Mouse (Mus musculus) stomach, embryonic 15.5 days (tissue): Measurements from ENCODE around the gene Cdhr2. TPM values are rescaled to one million over a fixed set of nuclear protein-coding genes. Genes with fewer than 3 reads are reported as not detected.

Experiments
- ATAC-seq: fragments of 200-750 bp; cut with Nextera tagmentation; 2 replicates; pipeline ENCODE4 v1.8.0; 2017; ENCODE audit warnings: low read depth, moderate number of reproducible peaks, moderate TSS enrichment; ENCODE audit not compliant: insufficient read depth, low FRiP score
- H3K27ac ChIP-seq: fragments of 300-500 bp; sonication (generic); 2 replicates; pipeline ENCODE4 v1.5.1; 2015; ENCODE audit warnings: mild to moderate bottlenecking, inconsistent platforms
- H3K27me3 ChIP-seq: fragments of 300-500 bp; sonication (generic); replicated peaks from 2 replicates; pipeline ENCODE4 v1.6.1; 2015; ENCODE audit warnings: inconsistent platforms
- H3K36me3 ChIP-seq: fragments of 300-500 bp; sonication (generic); 2 replicates; pipeline ENCODE4 v1.6.1; 2015; ENCODE audit warnings: inconsistent platforms
- H3K4me1 ChIP-seq: fragments of 300-500 bp; sonication (generic); 2 replicates; pipeline ENCODE4 v1.6.1; 2015; ENCODE audit warnings: inconsistent platforms
- H3K4me2 ChIP-seq: fragments of 300-500 bp; sonication (generic); 2 replicates; pipeline ENCODE4 v1.6.1; 2015; ENCODE audit warnings: mild to moderate bottlenecking, inconsistent platforms
- H3K4me3 ChIP-seq: fragments of 300-500 bp; sonication (generic); replicated peaks from 2 replicates; pipeline ENCODE4 v1.5.1; 2015; ENCODE audit warnings: inconsistent platforms
- H3K9ac ChIP-seq: fragments of 300-500 bp; sonication (generic); 2 replicates; pipeline ENCODE4 v1.6.1; 2015; ENCODE audit warnings: inconsistent platforms
- H3K9me3 ChIP-seq: fragments of 300-500 bp; sonication (generic); 2 replicates; pipeline ENCODE4 v1.6.1; 2016; ENCODE audit warnings: inconsistent platforms
- WGBS: fragments of 180-500 bp; shearing (Covaris S2); methylation state at CpG from one replicate; pipeline ENCODE4 v1.1.7; 2015; 5-methylcytosine and 5-hydroxymethylcytosine counted together
- polyA plus RNA-seq: library from polyadenylated mRNA; unstranded; fragments of >200 nt; fragmentation: Nextera tagmentation; extraction: Ambion mirVana; gene quantifications from 2 replicates; pipeline ENCODE4 v1.2.1, GENCODE M21; 2015

The Cdhr2 gene
- polyA plus RNA-seq, 1 experiment from 2014 or later: 7.9 TPM

- Histone ChIP-seq H3K9me3 (no peaks in the 10 kb centered on the region), H3K36me3 (no peaks in the 10 kb centered on the region), H3K4me3 (peak overlapping the region; percentile 38), H3K27ac (no peak overlapping the region), H3K27me3 (peaks cover 45% of the 10 kb centered on the region), H3K4me1 (peaks cover 12% of the 10 kb centered on the region), H3K9ac (no peak overlapping the region), H3K4me2 (peak overlapping the region; percentile 70)
- no peak for ATAC-seq
- 5% methylated on average over 34 of the region's 34 CpGs for WGBS
Observed at GRCm38 (mm10) chr13:54738213-54738601, 36.9 kb downstream of the Cdhr2 start.

- Histone ChIP-seq H3K27me3 (peaks cover 33% of the 10 kb centered on the region), H3K4me3 (no peak overlapping the region), H3K27ac (no peak overlapping the region), H3K36me3 (no peaks in the 10 kb centered on the region), H3K4me1 (peaks cover 7% of the 10 kb centered on the region), H3K9me3 (no peaks in the 10 kb centered on the region), H3K4me2 (no peak overlapping the region), H3K9ac (no peak overlapping the region)
- WGBS: 42% methylated on average over 6 of the region's 6 CpGs
- ATAC-seq: no peak
Observed at GRCm38 (mm10) chr13:54746110-54746509, 44.8 kb downstream of the Cdhr2 start.

GRCm38 (mm10) chr13:54746896-54747295 lies 45.6 kb downstream of the Cdhr2 start:
- peaks cover 33% of the 10 kb centered on the region for H3K27me3 ChIP-seq

GRCm38 (mm10) chr13:54748190-54748589 lies 46.9 kb downstream of the Cdhr2 start:
- peaks cover 7% of the 10 kb centered on the region for H3K4me1 ChIP-seq
- H3K9ac ChIP-seq: no peak overlapping the region
- WGBS: 75% methylated on average over 8 of the region's 8 CpGs
- H3K4me3 ChIP-seq: no peak overlapping the region
- peaks cover 33% of the 10 kb centered on the region for H3K27me3 ChIP-seq
- no peak overlapping the region for H3K4me2 ChIP-seq
- H3K27ac ChIP-seq: no peak overlapping the region
- H3K36me3 ChIP-seq: no peaks in the 10 kb centered on the region
- no peak for ATAC-seq
- H3K9me3 ChIP-seq: no peaks in the 10 kb centered on the region

More at GRCm38 (mm10) chr13:54746896-54747295, 45.6 kb downstream of the Cdhr2 start:
- WGBS: 41% methylated on average over 10 of the region's 10 CpGs
- no peak for ATAC-seq
- no peaks in the 10 kb centered on the region for H3K36me3 ChIP-seq
- peaks cover 7% of the 10 kb centered on the region for H3K4me1 ChIP-seq
- H3K4me2 ChIP-seq: no peak overlapping the region
- H3K9me3 ChIP-seq: no peaks in the 10 kb centered on the region
- H3K4me3 ChIP-seq: no peak overlapping the region
- no peak overlapping the region for H3K27ac ChIP-seq
- no peak overlapping the region for H3K9ac ChIP-seq

GRCm38 (mm10) chr13:54748721-54749060 lies 47.4 kb downstream of the Cdhr2 start:
- peaks cover 7% of the 10 kb centered on the region for H3K4me1 ChIP-seq
- H3K4me2 ChIP-seq: peak overlapping the region; percentile 94
- H3K9me3 ChIP-seq: no peaks in the 10 kb centered on the region
- H3K36me3 ChIP-seq: no peaks in the 10 kb centered on the region
- peaks cover 33% of the 10 kb centered on the region for H3K27me3 ChIP-seq
- H3K4me3 ChIP-seq: peak overlapping the region; percentile 53
- ATAC-seq: no peak
- WGBS: 49% methylated on average over 10 of the region's 10 CpGs
- no peak overlapping the region for H3K27ac ChIP-seq
- no peak overlapping the region for H3K9ac ChIP-seq

GRCm38 (mm10) chr13:54749061-54749863 lies 48.0 kb downstream of the Cdhr2 start:
- Histone ChIP-seq H3K4me1 (peaks cover 7% of the 10 kb centered on the region), H3K9ac (no peak overlapping the region), H3K27ac (no peak overlapping the region), H3K27me3 (peaks cover 33% of the 10 kb centered on the region), H3K9me3 (no peaks in the 10 kb centered on the region), H3K4me3 (peak overlapping the region; percentile 53), H3K36me3 (no peaks in the 10 kb centered on the region), H3K4me2 (peak overlapping the region; percentile 94)
- 3% methylated on average over 58 of the region's 100 CpGs for WGBS
- ATAC-seq: peak; percentile 70

- no peaks in the 10 kb centered on the region for H3K36me3 ChIP-seq
- H3K4me2 ChIP-seq: peak within 1 kb of the TSS; percentile 94
- peaks cover 33% of the 10 kb centered on the region for H3K27me3 ChIP-seq
- no peak within 1 kb of the TSS for H3K27ac ChIP-seq
- H3K4me1 ChIP-seq: peaks cover 7% of the 10 kb centered on the region
- no peak; the same call in 1 of the 2 replicates for ATAC-seq
- no peaks in the 10 kb centered on the region for H3K9me3 ChIP-seq
- H3K9ac ChIP-seq: no peak within 1 kb of the TSS
- WGBS: 5% methylated on average over 28 of the region's 29 CpGs
- H3K4me3 ChIP-seq: peak within 1 kb of the TSS; percentile 53
Observed at GRCm38 (mm10) chr13:54749864-54750411, 48.7 kb downstream of the Cdhr2 start, which contains the start of gene Gprin1. TSS of gene Gprin1 (minus strand) at chr13:54749874.

- no peak for ATAC-seq
- H3K4me1 ChIP-seq: peaks cover 7% of the 10 kb centered on the region
- no peaks in the 10 kb centered on the region for H3K9me3 ChIP-seq
- 0 out of 2 replicates have a peak overlapping the region, but pooled peaks have one; percentile 53 for H3K4me3 ChIP-seq
- H3K36me3 ChIP-seq: no peaks in the 10 kb centered on the region
- 2% methylated on average over 8 of the region's 8 CpGs for WGBS
- no peak overlapping the region for H3K27ac ChIP-seq
- H3K9ac ChIP-seq: no peak overlapping the region
- H3K4me2 ChIP-seq: no peak overlapping the region
- peaks cover 33% of the 10 kb centered on the region for H3K27me3 ChIP-seq
Observed at GRCm38 (mm10) chr13:54750699-54751098, 49.4 kb downstream of the Cdhr2 start.

GRCm38 (mm10) chr13:54752656-54753055 lies 51.4 kb downstream of the Cdhr2 start:
- peaks cover 30% of the 10 kb centered on the region for H3K27me3 ChIP-seq

GRCm38 (mm10) chr13:54753733-54754132 lies 52.5 kb downstream of the Cdhr2 start:
- no peaks in the 10 kb centered on the region for H3K9me3 ChIP-seq
- peaks cover 15% of the 10 kb centered on the region for H3K4me1 ChIP-seq
- H3K27me3 ChIP-seq: peaks cover 23% of the 10 kb centered on the region
- H3K4me2 ChIP-seq: no peak overlapping the region
- no peaks in the 10 kb centered on the region for H3K36me3 ChIP-seq
- WGBS: 66% methylated on average over 6 of the region's 6 CpGs
- no peak overlapping the region for H3K27ac ChIP-seq
- no peak for ATAC-seq
- no peak overlapping the region for H3K9ac ChIP-seq
- H3K4me3 ChIP-seq: no peak overlapping the region

More at GRCm38 (mm10) chr13:54752656-54753055, 51.4 kb downstream of the Cdhr2 start:
- H3K4me3 ChIP-seq: no peak overlapping the region
- H3K4me1 ChIP-seq: peaks cover 9% of the 10 kb centered on the region
- no peak for ATAC-seq
- H3K9ac ChIP-seq: no peak overlapping the region
- H3K27ac ChIP-seq: no peak overlapping the region
- H3K4me2 ChIP-seq: no peak overlapping the region
- WGBS: 70% methylated on average over 10 of the region's 10 CpGs
- no peaks in the 10 kb centered on the region for H3K36me3 ChIP-seq
- H3K9me3 ChIP-seq: no peaks in the 10 kb centered on the region

GRCm38 (mm10) chr13:54754169-54755080 lies 53.2 kb downstream of the Cdhr2 start:
- no peaks in the 10 kb centered on the region for H3K9me3 ChIP-seq
- H3K4me2 ChIP-seq: no peak overlapping the region
- no peak overlapping the region for H3K4me3 ChIP-seq
- peaks cover 15% of the 10 kb centered on the region for H3K4me1 ChIP-seq
- H3K27me3 ChIP-seq: peaks cover 24% of the 10 kb centered on the region
- no peak overlapping the region for H3K9ac ChIP-seq
- H3K27ac ChIP-seq: no peak overlapping the region
- no peaks in the 10 kb centered on the region for H3K36me3 ChIP-seq
- ATAC-seq: no peak
- 39% methylated on average over 12 of the region's 12 CpGs for WGBS
